ENCODE assay signal across 9 mouse cellular contexts in the genomic region with DNA sequence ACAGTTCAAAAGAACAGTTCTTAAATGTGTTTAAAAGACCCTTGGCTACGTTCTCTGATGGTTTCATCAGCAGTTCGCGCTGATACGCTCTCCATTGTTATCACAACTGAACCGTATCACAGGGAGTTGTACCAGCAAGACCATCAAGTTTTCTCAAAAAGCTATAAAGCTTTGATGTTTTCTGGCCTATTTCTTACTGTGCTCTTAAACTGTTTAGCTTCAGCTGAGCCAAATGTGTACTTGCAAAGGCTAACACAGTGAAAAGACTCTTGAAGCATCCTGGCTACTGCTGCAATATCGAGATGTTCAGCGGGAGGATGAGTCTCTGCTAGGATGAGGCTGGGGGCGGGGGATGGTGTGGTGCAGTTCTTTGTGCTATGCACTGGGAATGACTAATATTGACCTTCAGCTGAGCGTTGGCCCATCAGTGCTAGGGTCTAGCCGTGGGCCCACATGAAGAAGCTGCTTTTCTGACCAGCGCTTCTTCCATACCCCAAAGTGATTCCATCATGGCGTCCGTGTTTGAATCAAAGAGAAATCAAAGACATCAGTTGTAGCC. TPM values are rescaled to one million over a fixed set of nuclear protein-coding genes. Genes with fewer than 3 reads are reported as not detected.
A peak's percentile ranks its signal among the peaks of the same experiment; 100 is the strongest.
DNase-seq lines count a peak whose midpoint lies in the region; ATAC-seq and TF ChIP-seq lines count a peak whose summit lies in the region.
"Had no signal": no experiment of that assay in that cellular context is flagged by ENCODE, and none has a peak within 500 bp of the region (broad histone marks: within the 10 kb centered on the region; RNA-seq: fewer than 3 reads in every experiment).

No protein-coding gene starts in this region.

- WGBS in limb, embryonic 13.5 days = 76% methylated on average over 13 of the region's 13 CpGs
- WGBS in stomach, postnatal 0 days = 73% methylated on average over 13 of the region's 13 CpGs

- peak overlapping the region; percentile 51; the same call in 1 of the 2 replicates for H3K4me3 ChIP-seq in gastrocnemius, adult 2 months
- peak overlapping the region; percentile 34 for H3K4me3 ChIP-seq in limb, embryonic 13.5 days
- no peak overlapping the region for H3K4me3 ChIP-seq in stomach, postnatal 0 days (ENCODE audit: low read depth, low read length)
- H3K4me3 ChIP-seq: liver, embryonic 12.5 days had no signal

- no peaks in the 10 kb centered on the region for H3K36me3 ChIP-seq in limb, embryonic 13.5 days
- no peaks in the 10 kb centered on the region for H3K36me3 ChIP-seq in stomach, postnatal 0 days (ENCODE audit: control insufficient read depth, insufficient read depth, low read length)
- H3K36me3 ChIP-seq: liver, embryonic 12.5 days had no signal

- intact Hi-C loops in gastrocnemius, adult 2 months (cut with DNase I) = no loop called here

- H3K27ac ChIP-seq in gastrocnemius, adult 2 months = no peak overlapping the region
- H3K27ac ChIP-seq in limb, embryonic 13.5 days = no peak overlapping the region
- H3K27ac ChIP-seq in stomach, postnatal 0 days (replicated peaks) = no peak overlapping the region
- H3K27ac ChIP-seq: liver, embryonic 12.5 days had no signal

- DNase-seq in gastrocnemius, adult 2 months = no peak
- DNase-seq in gastrocnemius, postnatal 10 days = no peak
- peak; percentile 20 for DNase-seq in right cerebral cortex, postnatal 4 days
- DNase-seq in right cerebral cortex, postnatal 36 days (ENCODE audit: low spot score in 2 of 2) = no peak
- no peak for DNase-seq in stomach, postnatal 0 days (ENCODE audit: low spot score)
- no peak for DNase-seq in left cerebral cortex, adult 9 months (ENCODE audit: low spot score in 2 of 2)

- TF ChIP-seq CTCF in gastrocnemius, adult 2 months (IDR thresholded peaks at IDR 0.05) = no peak
- no peak for TF ChIP-seq CTCF in stomach, postnatal 0 days (IDR thresholded peaks at IDR 0.05; ENCODE audit: low read depth)

- H3K27me3 ChIP-seq in limb, embryonic 13.5 days = 0 out of 2 replicates have a peak, but pooled peaks cover 4% of the 10 kb centered on the region
- no peaks in the 10 kb centered on the region for H3K27me3 ChIP-seq in stomach, postnatal 0 days (ENCODE audit: control insufficient read depth, insufficient read depth, low read length)

- no peak overlapping the region for H3K9ac ChIP-seq in limb, embryonic 13.5 days
- no peak overlapping the region for H3K9ac ChIP-seq in stomach, postnatal 0 days (ENCODE audit: low read length)
- H3K9ac ChIP-seq: liver, embryonic 12.5 days had no signal

- peak overlapping the region; percentile 65 for H3K4me2 ChIP-seq in limb, embryonic 13.5 days (replicated peaks)
- H3K4me2 ChIP-seq in stomach, postnatal 0 days (replicated peaks; ENCODE audit: low read depth) = peak overlapping the region; percentile 58

- H3K4me1 ChIP-seq in limb, embryonic 13.5 days = peaks cover 7% of the 10 kb centered on the region; the same call in 1 of the 2 replicates
- H3K4me1 ChIP-seq in stomach, postnatal 0 days (replicated peaks; ENCODE audit: control insufficient read depth, insufficient read depth) = no peaks in the 10 kb centered on the region; the same call in 1 of the 2 replicates
- H3K4me1 ChIP-seq: liver, embryonic 12.5 days had no signal

- no peaks in the 10 kb centered on the region for H3K9me3 ChIP-seq in limb, embryonic 13.5 days
- no peaks in the 10 kb centered on the region for H3K9me3 ChIP-seq in stomach, postnatal 0 days (ENCODE audit: control insufficient read depth, low read length)
- H3K9me3 ChIP-seq: liver, embryonic 12.5 days had no signal

- ATAC-seq in limb, embryonic 13.5 days (ENCODE audit: low FRiP score, low read depth) = no peak
- no peak for ATAC-seq in stomach, postnatal 0 days (ENCODE audit: low FRiP score, low TSS enrichment)
- no peak for ATAC-seq in erythroblast, adult 5-6 weeks (replicated peaks; ENCODE audit: low FRiP score, poor library complexity, severe bottlenecking)

- TF ChIP-seq EP300 in stomach, postnatal 0 days (optimal IDR thresholded peaks at IDR 0.05) = no peak

RNA-seq across cellular contexts. Expression of a gene that starts 0.7 kb away (rescaled TPM):
- 1 to 10 TPM in 1 of 2 experiments, under 1 TPM in 1; 0.99 to 1.0 TPM for total RNA-seq in gastrocnemius, adult 2 months (2021)
- total RNA-seq in gastrocnemius, postnatal 10 days (2021) = 1 to 10 TPM; 3.9 to 4.8 TPM
- 34.5 and 38.3 TPM in 2 replicates for polyA plus RNA-seq in limb, embryonic 13.5 days (2015; fragmentation: Nextera tagmentation; extraction: Ambion mirVana)
- 7.7 and 8.4 TPM in 2 replicates for polyA plus RNA-seq in stomach, postnatal 0 days (2015; fragmentation: Nextera tagmentation; extraction: Ambion mirVana)
- 1.3 and 7.3 TPM in 2 replicates for total RNA-seq in erythroblast, adult 5-6 weeks (2015; ENCODE audit: low replicate concordance)
- total RNA-seq in erythroblast, adult 5-6 weeks (2017; ENCODE audit: low replicate concordance) = 1.8 and 3.8 TPM in 2 replicates
